Mouse (Mus musculus): ENCODE measurements around the gene Gm42421. TPM values are rescaled to one million over a fixed set of nuclear protein-coding genes. Genes with fewer than 3 reads are reported as not detected.

Gene Gm42421
- polyA plus RNA-seq, 1 experiment from 2014 or later: not detected

GRCm38 (mm10) chr5:143943231-143944125 lies 15.5 kb downstream of the Gm42421 start:
- Histone ChIP-seq H3K4me3 (replicated peaks) (no peak overlapping the region), H3K36me3 (no peaks in the 10 kb centered on the region), H3K27ac (no peak overlapping the region), H3K4me1 (replicated peaks) (no peaks in the 10 kb centered on the region), H3K9me3 (replicated peaks) (no peaks in the 10 kb centered on the region), H3K9ac (no peak overlapping the region), H3K27me3 (no peaks in the 10 kb centered on the region), H3K4me2 (no peak overlapping the region)
- 74% methylated on average over 14 of the region's 14 CpGs for WGBS (ENCODE audit: insufficient replicate concordance)
- DNase-seq: no peak
- no peak for ATAC-seq (ENCODE audit: low read depth)

- 70% methylated on average over 12 of the region's 12 CpGs for WGBS (ENCODE audit: insufficient replicate concordance)
- DNase-seq (no peak), ATAC-seq (ENCODE audit: low read depth) (no peak)
These were observed 20.4 kb downstream of the Gm42421 start for GRCm38 (mm10) chr5:143948361-143948760.

GRCm38 (mm10) chr5:143950016-143950415 lies 22.0 kb downstream of the Gm42421 start:
- no peak overlapping the region for H3K4me2 ChIP-seq
- H3K9me3 ChIP-seq (replicated peaks): no peaks in the 10 kb centered on the region
- 38% methylated on average over 5 of the region's 5 CpGs for WGBS (ENCODE audit: insufficient replicate concordance)
- no peaks in the 10 kb centered on the region for H3K4me1 ChIP-seq (replicated peaks)
- no peak overlapping the region for H3K27ac ChIP-seq
- DNase-seq (no peak), ATAC-seq (ENCODE audit: low read depth) (no peak)
- H3K36me3 ChIP-seq: no peaks in the 10 kb centered on the region
- H3K4me3 ChIP-seq (replicated peaks): no peak overlapping the region
- peaks cover 5% of the 10 kb centered on the region; the same call in 1 of the 2 replicates for H3K27me3 ChIP-seq
- H3K9ac ChIP-seq: no peak overlapping the region

More at GRCm38 (mm10) chr5:143948361-143948760, 20.4 kb downstream of the Gm42421 start:
- H3K9me3 ChIP-seq (replicated peaks): no peaks in the 10 kb centered on the region
- no peak overlapping the region for H3K27ac ChIP-seq
- H3K4me1 ChIP-seq (replicated peaks): no peaks in the 10 kb centered on the region
- H3K36me3 ChIP-seq: no peaks in the 10 kb centered on the region
- no peak overlapping the region for H3K9ac ChIP-seq
- no peak overlapping the region for H3K4me2 ChIP-seq
- no peak overlapping the region for H3K4me3 ChIP-seq (replicated peaks)
- H3K27me3 ChIP-seq: peaks cover 5% of the 10 kb centered on the region; the same call in 1 of the 2 replicates

- Histone ChIP-seq H3K4me3 (replicated peaks) (no peak overlapping the region), H3K27me3 (no peaks in the 10 kb centered on the region), H3K4me2 (no peak overlapping the region), H3K9me3 (replicated peaks) (no peaks in the 10 kb centered on the region), H3K27ac (no peak overlapping the region), H3K36me3 (no peaks in the 10 kb centered on the region), H3K9ac (no peak overlapping the region), H3K4me1 (replicated peaks) (no peaks in the 10 kb centered on the region)
- ATAC-seq (ENCODE audit: low read depth) (no peak), DNase-seq (no peak)
- WGBS (ENCODE audit: insufficient replicate concordance): 73% methylated on average over 6 of the region's 6 CpGs
These were observed 29.1 kb downstream of the Gm42421 start for GRCm38 (mm10) chr5:143957101-143957500.

- no peaks in the 10 kb centered on the region for H3K36me3 ChIP-seq
- H3K4me1 ChIP-seq (replicated peaks): no peaks in the 10 kb centered on the region
- H3K9me3 ChIP-seq (replicated peaks): no peaks in the 10 kb centered on the region
- H3K4me3 ChIP-seq (replicated peaks): no peak overlapping the region
- WGBS (ENCODE audit: insufficient replicate concordance): 78% methylated on average over 11 of the region's 11 CpGs
- DNase-seq (no peak), ATAC-seq (ENCODE audit: low read depth) (no peak)
- H3K27ac ChIP-seq: no peak overlapping the region
- H3K4me2 ChIP-seq: no peak overlapping the region
- H3K27me3 ChIP-seq: no peaks in the 10 kb centered on the region
- no peak overlapping the region for H3K9ac ChIP-seq
These were observed 31.6 kb downstream of the Gm42421 start for GRCm38 (mm10) chr5:143959551-143959950.

- no peaks in the 10 kb centered on the region for H3K4me1 ChIP-seq (replicated peaks)
- H3K4me2 ChIP-seq: no peak overlapping the region
- ATAC-seq (ENCODE audit: low read depth) (no peak), DNase-seq (no peak)
- no peaks in the 10 kb centered on the region for H3K36me3 ChIP-seq
- H3K27ac ChIP-seq: no peak overlapping the region
- H3K9ac ChIP-seq: no peak overlapping the region
- no peaks in the 10 kb centered on the region for H3K27me3 ChIP-seq
- 75% methylated on average over 8 of the region's 8 CpGs for WGBS (ENCODE audit: insufficient replicate concordance)
- H3K9me3 ChIP-seq (replicated peaks): no peaks in the 10 kb centered on the region
- H3K4me3 ChIP-seq (replicated peaks): no peak overlapping the region
These were observed 33.2 kb downstream of the Gm42421 start for GRCm38 (mm10) chr5:143961176-143961575.

- no peak for DNase-seq
These were observed 37.8 kb downstream of the Gm42421 start for GRCm38 (mm10) chr5:143965586-143966345.

GRCm38 (mm10) chr5:143966671-143967070 lies 38.7 kb downstream of the Gm42421 start:
- Histone ChIP-seq H3K4me3 (replicated peaks) (no peak overlapping the region), H3K9ac (no peak overlapping the region), H3K4me2 (no peak overlapping the region), H3K36me3 (no peaks in the 10 kb centered on the region), H3K27ac (no peak overlapping the region), H3K9me3 (replicated peaks) (no peaks in the 10 kb centered on the region), H3K4me1 (replicated peaks) (no peaks in the 10 kb centered on the region), H3K27me3 (no peaks in the 10 kb centered on the region; the same call in 1 of the 2 replicates)
- whole genome bisulfite sequencing (ENCODE audit: insufficient replicate concordance): 74% methylated on average over 12 of the region's 12 CpGs
- ATAC-seq (ENCODE audit: low read depth) (no peak), DNase-seq (no peak)

More at GRCm38 (mm10) chr5:143965586-143966345, 37.8 kb downstream of the Gm42421 start:
- H3K27me3 ChIP-seq: no peaks in the 10 kb centered on the region; the same call in 1 of the 2 replicates
- H3K27ac ChIP-seq: no peak overlapping the region
- 73% methylated on average over 12 of the region's 12 CpGs for WGBS (ENCODE audit: insufficient replicate concordance)
- no peak for ATAC-seq (ENCODE audit: low read depth)
- no peak overlapping the region for H3K4me3 ChIP-seq (replicated peaks)
- H3K36me3 ChIP-seq: no peaks in the 10 kb centered on the region
- H3K4me1 ChIP-seq (replicated peaks): no peaks in the 10 kb centered on the region
- H3K9ac ChIP-seq: no peak overlapping the region
- no peaks in the 10 kb centered on the region for H3K9me3 ChIP-seq (replicated peaks)
- H3K4me2 ChIP-seq: no peak overlapping the region

GRCm38 (mm10) chr5:143972628-143973027 lies 44.7 kb downstream of the Gm42421 start:
- Histone ChIP-seq H3K36me3 (no peaks in the 10 kb centered on the region), H3K27ac (0 out of 2 replicates have a peak overlapping the region, but pooled peaks have one; percentile 2), H3K9ac (no peak overlapping the region), H3K27me3 (no peaks in the 10 kb centered on the region; the same call in 1 of the 2 replicates), H3K9me3 (replicated peaks) (no peaks in the 10 kb centered on the region), H3K4me3 (replicated peaks) (no peak overlapping the region), H3K4me1 (replicated peaks) (peaks cover 49% of the 10 kb centered on the region), H3K4me2 (no peak overlapping the region)
- ATAC-seq (ENCODE audit: low read depth) (no peak), DNase-seq (no peak)
- WGBS (ENCODE audit: insufficient replicate concordance): 0% methylated on average over 1 of the region's 3 CpGs

GRCm38 (mm10) chr5:143974931-143975630 lies 47.1 kb downstream of the Gm42421 start:
- Histone ChIP-seq H3K9me3 (replicated peaks) (no peaks in the 10 kb centered on the region), H3K4me2 (peak overlapping the region; percentile 61), H3K27me3 (no peaks in the 10 kb centered on the region), H3K27ac (peak overlapping the region; percentile 87), H3K4me1 (replicated peaks) (peaks cover 61% of the 10 kb centered on the region), H3K9ac (no peak overlapping the region), H3K4me3 (replicated peaks) (no peak overlapping the region), H3K36me3 (no peaks in the 10 kb centered on the region)
- DNase-seq: peak; percentile 66
- ATAC-seq (ENCODE audit: low read depth): peak; percentile 84
- 50% methylated on average over 4 of the region's 4 CpGs for WGBS (ENCODE audit: insufficient replicate concordance)

- Histone ChIP-seq H3K9ac (peak overlapping the region; percentile 12; the same call in 1 of the 2 replicates), H3K4me2 (peak overlapping the region; percentile 61), H3K4me3 (replicated peaks) (no peak overlapping the region), H3K36me3 (no peaks in the 10 kb centered on the region), H3K27me3 (no peaks in the 10 kb centered on the region), H3K4me1 (replicated peaks) (peaks cover 62% of the 10 kb centered on the region), H3K9me3 (replicated peaks) (no peaks in the 10 kb centered on the region), H3K27ac (peak overlapping the region; percentile 87)
- WGBS (ENCODE audit: insufficient replicate concordance): 46% methylated on average over 2 of the region's 2 CpGs
- DNase-seq (no peak), ATAC-seq (ENCODE audit: low read depth) (peak; percentile 5; the same call in 1 of the 2 replicates)
These were observed 47.6 kb downstream of the Gm42421 start for GRCm38 (mm10) chr5:143975631-143975933.

Measured in liver, embryonic 13.5 days (tissue).